Mouse (Mus musculus): Measurements from ENCODE around the gene Lrrc4. TPM values are rescaled to one million over a fixed set of nuclear protein-coding genes. Genes with fewer than 3 reads are reported as not detected.

Gene Lrrc4
- polyA plus RNA-seq, 1 experiment from 2014 or later = 0.87 TPM

DNA sequence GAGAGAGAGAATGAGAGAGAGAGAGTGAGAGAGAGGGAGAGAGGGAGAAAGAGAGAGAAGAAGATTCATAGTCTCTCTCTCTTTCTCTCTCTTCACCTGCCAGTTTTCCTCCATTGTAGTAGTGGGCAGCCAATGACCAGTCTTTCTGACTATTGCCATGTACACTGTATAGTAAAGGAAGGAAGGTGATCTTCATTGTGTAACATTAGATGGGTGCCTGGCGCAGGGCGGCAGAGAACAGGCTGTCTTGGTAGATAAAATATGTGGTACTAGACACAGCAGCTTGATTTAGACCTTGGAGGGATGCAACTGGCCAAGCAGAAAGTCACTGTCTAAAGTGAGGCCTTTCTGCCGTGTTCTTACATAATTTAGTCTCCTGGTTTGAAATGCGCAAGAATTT is 216.7 kb downstream of the Lrrc4 start:
- WGBS = 84% methylated on average over 4 of the region's 4 CpGs
- no peak overlapping the region for H3K4me3 ChIP-seq (ENCODE audit: low read depth, low read length)
- no peaks in the 10 kb centered on the region for H3K9me3 ChIP-seq (ENCODE audit: control insufficient read depth, low read depth, low read length)
- peaks cover 23% of the 10 kb centered on the region for H3K4me1 ChIP-seq (ENCODE audit: control insufficient read depth, insufficient read depth, low read length)
- no peak overlapping the region for H3K9ac ChIP-seq (replicated peaks; ENCODE audit: low read depth, low read length)
- H3K36me3 ChIP-seq (ENCODE audit: control insufficient read depth, insufficient read depth, low read length) = no peaks in the 10 kb centered on the region
- no peaks in the 10 kb centered on the region for H3K27me3 ChIP-seq (ENCODE audit: control insufficient read depth, insufficient read depth, low read length)
- no peak overlapping the region for H3K27ac ChIP-seq (ENCODE audit: low read length)
- H3K4me2 ChIP-seq (replicated peaks; ENCODE audit: low read depth, low read length) = no peak overlapping the region
- no peak for ATAC-seq (ENCODE audit: insufficient number of reproducible peaks, insufficient read depth, low FRiP score, low read depth)

DNA sequence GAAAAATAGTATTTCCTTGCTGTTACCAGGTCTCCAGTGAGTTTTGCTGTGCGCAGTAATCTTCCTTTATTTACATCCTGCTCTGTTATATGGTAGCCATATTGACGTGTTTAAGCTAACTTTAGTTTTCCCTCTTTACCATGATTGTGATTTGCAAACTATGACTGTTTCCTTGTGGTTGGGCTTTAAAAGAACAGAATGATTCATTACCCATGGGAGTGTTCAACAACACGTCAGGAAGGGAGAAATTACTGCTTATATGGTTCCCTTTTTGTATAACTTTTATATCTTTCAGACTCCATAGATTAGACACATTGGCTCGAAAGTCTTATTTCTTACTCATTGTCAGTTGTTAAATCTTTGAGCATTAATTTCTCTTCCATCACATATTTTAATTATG is 218.1 kb downstream of the Lrrc4 start:
- Histone ChIP-seq H3K27me3 (ENCODE audit: control insufficient read depth, insufficient read depth, low read length) (no peaks in the 10 kb centered on the region), H3K4me3 (ENCODE audit: low read depth, low read length) (no peak overlapping the region), H3K9me3 (ENCODE audit: control insufficient read depth, low read depth, low read length) (no peaks in the 10 kb centered on the region), H3K4me2 (replicated peaks; ENCODE audit: low read depth, low read length) (no peak overlapping the region), H3K27ac (ENCODE audit: low read length) (no peak overlapping the region), H3K4me1 (ENCODE audit: control insufficient read depth, insufficient read depth, low read length) (peaks cover 12% of the 10 kb centered on the region), H3K36me3 (ENCODE audit: control insufficient read depth, insufficient read depth, low read length) (no peaks in the 10 kb centered on the region), H3K9ac (replicated peaks; ENCODE audit: low read depth, low read length) (no peak overlapping the region)
- WGBS = 63% methylated on average over 4 of the region's 4 CpGs
- no peak for ATAC-seq (ENCODE audit: insufficient number of reproducible peaks, insufficient read depth, low FRiP score, low read depth)

Other genes starting within 250 kb of the Lrrc4 start
- gene Lep, start 228.5 kb upstream of the Lrrc4 start, polyA plus RNA-seq (2014; fragmentation: Nextera tagmentation; extraction: Ambion mirVana) = not detected in 2 replicates

All from stomach, embryonic 14.5 days (tissue).